Mouse (Mus musculus): Measurements from ENCODE around the gene Ak1.

GRCm38 (mm10) chr2:32673176-32673917, 51.8 kb downstream of the Ak1 start:
- TF ChIP-seq CTCF (IDR thresholded peaks at IDR 0.05; ENCODE audit: borderline replicate concordance, insufficient read depth, low read depth, low read length) (no peak), POLR2A (IDR thresholded peaks at IDR 0.05; ENCODE audit: borderline replicate concordance, insufficient read depth, low read length) (no peak)
